Mouse (Mus musculus) stomach, postnatal 0 days (tissue): Measurements from ENCODE around the gene Fars2. TPM values are rescaled to one million over a fixed set of nuclear protein-coding genes. Genes with fewer than 3 reads are reported as not detected.

Experiments used
- ATAC-seq: fragments of 200-750 bp; cut with Nextera tagmentation; 2 replicates; pipeline ENCODE4 v1.8.0; 2017; ENCODE audit not compliant: low FRiP score, low TSS enrichment
- DNase-seq: peaks from one replicate; pipeline ENCODE4 v3.0.0-alpha.2; 2016; ENCODE audit warnings: low spot score
- H3K27ac ChIP-seq: fragments of 300-500 bp; sonication (generic); replicated peaks from 2 replicates; pipeline ENCODE4 v1.5.1; 2014; ENCODE audit warnings: mild to moderate bottlenecking, control low read depth
- H3K27me3 ChIP-seq: fragments of 300-500 bp; sonication (generic); 2 replicates; pipeline ENCODE4 v1.6.1; 2014; ENCODE audit warnings: low read length; ENCODE audit not compliant: control insufficient read depth, insufficient read depth
- H3K36me3 ChIP-seq: fragments of 300-500 bp; sonication (generic); 2 replicates; pipeline ENCODE4 v1.6.1; 2014; ENCODE audit warnings: low read length, mixed read lengths; ENCODE audit not compliant: control insufficient read depth, insufficient read depth
- H3K4me1 ChIP-seq: fragments of 300-500 bp; sonication (generic); replicated peaks from 2 replicates; pipeline ENCODE4 v1.6.1; 2014; ENCODE audit warnings: antibody characterized with exemption; ENCODE audit not compliant: control insufficient read depth, insufficient read depth
- H3K4me2 ChIP-seq: fragments of 300-500 bp; sonication (generic); replicated peaks from 2 replicates; pipeline ENCODE4 v1.6.1; 2014; ENCODE audit warnings: low read depth, mild to moderate bottlenecking, control low read depth, moderate library complexity
- H3K4me3 ChIP-seq: fragments of 300-500 bp; sonication (generic); 2 replicates; pipeline ENCODE4 v1.5.1; 2014; ENCODE audit warnings: low read depth, low read length, control low read depth
- H3K9ac ChIP-seq: fragments of 300-500 bp; sonication (generic); 2 replicates; pipeline ENCODE4 v1.6.1; 2014; ENCODE audit warnings: mild to moderate bottlenecking, low read length, control low read depth, mixed read lengths
- H3K9me3 ChIP-seq: fragments of 300-500 bp; sonication (generic); 2 replicates; pipeline ENCODE4 v1.6.1; 2016; ENCODE audit warnings: low read length; ENCODE audit not compliant: control insufficient read depth
- CTCF ChIP-seq: IDR thresholded peaks from 2 replicates; pipeline ENCODE4 v1.5.1; 2016; ENCODE audit warnings: antibody characterized with exemption, low read depth, mild to moderate bottlenecking, moderate library complexity
- EP300 ChIP-seq: optimal IDR thresholded peaks from 2 replicates; pipeline ENCODE3; 2016; ENCODE audit warnings: antibody characterized with exemption
- WGBS: fragments of 180-500 bp; shearing (Covaris S2); extraction: QIAGEN DNeasy Blood & Tissue Kit; methylation state at CpG from one replicate; pipeline ENCODE4 v1.1.7; 2014; 5-methylcytosine and 5-hydroxymethylcytosine counted together
- polyA plus RNA-seq: library from polyadenylated mRNA; unstranded; fragments of >200 nt; fragmentation: Nextera tagmentation; extraction: Ambion mirVana; gene quantifications from 2 replicates; pipeline ENCODE4 v1.2.1, GENCODE M21; 2015

Fars2 gene
- polyA plus RNA-seq, 1 experiment from 2014 or later: 31.7 TPM

DNA sequence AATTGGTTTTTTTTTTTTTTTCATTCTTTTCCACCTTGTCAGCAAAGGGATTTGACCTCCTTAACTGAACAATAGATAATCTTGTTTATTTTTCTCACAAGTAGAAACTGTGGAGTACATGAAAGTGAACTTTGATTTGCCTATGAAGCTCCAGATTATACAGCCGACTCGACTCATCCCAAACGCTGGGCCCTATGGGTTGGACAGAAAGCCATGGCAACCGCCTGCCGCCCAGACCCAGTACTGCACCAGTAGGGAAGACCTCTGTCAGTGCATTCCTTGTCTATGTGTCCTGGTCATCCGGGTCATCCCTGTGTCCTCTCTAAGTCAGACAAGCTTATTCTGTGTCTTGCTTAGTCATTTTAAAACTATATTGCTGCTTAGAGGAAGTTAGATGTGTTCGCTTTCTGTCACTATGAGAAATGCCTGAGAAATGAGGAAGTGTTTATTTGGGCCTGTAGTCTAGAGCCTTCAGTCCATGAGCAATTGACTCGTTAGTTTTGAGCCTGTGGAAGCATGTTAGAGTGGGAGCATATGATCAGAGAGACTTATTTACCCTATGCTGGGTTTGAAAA lies 416.8 kb downstream of the Fars2 start:
- no peak overlapping the region for H3K4me3 ChIP-seq
- H3K9ac ChIP-seq: no peak overlapping the region
- no peak for DNase-seq
- no peak overlapping the region for H3K27ac ChIP-seq
- H3K27me3 ChIP-seq: no peaks in the 10 kb centered on the region
- peak; percentile 31; the same call in 1 of the 2 replicates for ATAC-seq
- H3K4me1 ChIP-seq: no peaks in the 10 kb centered on the region
- H3K4me2 ChIP-seq: no peak overlapping the region
- no peaks in the 10 kb centered on the region for H3K36me3 ChIP-seq
- TF ChIP-seq EP300: no peak
- no peak for TF ChIP-seq CTCF
- H3K9me3 ChIP-seq: no peaks in the 10 kb centered on the region
- 62% methylated on average over 8 of the region's 8 CpGs for WGBS

DNA sequence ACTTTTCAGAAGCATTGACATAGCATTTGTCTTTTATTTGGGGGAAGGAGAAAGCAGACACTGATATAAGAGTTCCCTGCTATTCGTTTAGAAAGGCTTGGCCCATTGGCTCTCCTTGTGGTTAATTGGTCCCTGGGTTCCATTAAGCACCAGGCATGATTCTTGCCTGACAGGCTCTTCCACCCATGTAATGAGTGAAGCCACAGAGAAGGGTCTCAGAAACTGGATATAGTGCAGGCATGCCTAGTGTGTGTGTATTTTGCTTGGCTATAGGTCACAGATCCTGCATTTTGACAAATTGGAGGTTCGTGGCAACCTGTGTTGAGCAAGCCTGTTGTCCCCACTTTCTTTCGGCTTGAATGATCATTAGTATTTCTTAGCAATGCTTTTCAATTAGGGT lies 420.4 kb downstream of the Fars2 start:
- Histone ChIP-seq H3K9me3 (no peaks in the 10 kb centered on the region), H3K27ac (no peak overlapping the region), H3K27me3 (no peaks in the 10 kb centered on the region), H3K4me2 (no peak overlapping the region), H3K36me3 (no peaks in the 10 kb centered on the region), H3K4me3 (no peak overlapping the region), H3K9ac (no peak overlapping the region), H3K4me1 (no peaks in the 10 kb centered on the region)
- TF ChIP-seq EP300 (no peak), CTCF (no peak)
- ATAC-seq (no peak), DNase-seq (no peak)
- WGBS: 73% methylated on average over 3 of the region's 3 CpGs

DNA sequence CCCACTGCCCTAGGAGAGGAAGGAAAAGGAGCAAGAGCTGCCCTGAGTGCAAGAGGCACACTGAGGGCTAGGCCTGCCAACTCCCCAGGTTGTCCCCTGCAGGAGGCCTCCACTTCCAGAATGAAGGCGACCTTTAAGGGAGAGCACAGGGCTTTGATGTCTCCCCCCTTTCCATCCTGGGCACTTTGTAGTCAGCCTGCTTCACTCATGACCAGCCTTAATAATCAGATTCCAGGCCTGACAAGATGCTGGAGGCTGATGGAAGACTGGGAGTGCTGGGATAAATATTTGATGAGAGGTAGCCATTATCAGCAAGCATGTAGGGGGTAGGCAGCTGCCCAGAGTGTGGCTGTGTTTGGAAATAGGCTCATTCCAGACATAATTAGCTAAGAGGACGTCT lies 421.2 kb downstream of the Fars2 start:
- ATAC-seq (no peak), DNase-seq (no peak)
- WGBS: 75% methylated on average over 2 of the region's 2 CpGs
- no peak overlapping the region for H3K4me2 ChIP-seq
- H3K4me3 ChIP-seq: no peak overlapping the region
- no peak overlapping the region for H3K9ac ChIP-seq
- H3K27ac ChIP-seq: no peak overlapping the region
- TF ChIP-seq EP300: no peak
- TF ChIP-seq CTCF: no peak
- H3K36me3 ChIP-seq: no peaks in the 10 kb centered on the region
- no peaks in the 10 kb centered on the region for H3K27me3 ChIP-seq
- H3K9me3 ChIP-seq: no peaks in the 10 kb centered on the region
- H3K4me1 ChIP-seq: no peaks in the 10 kb centered on the region

DNA sequence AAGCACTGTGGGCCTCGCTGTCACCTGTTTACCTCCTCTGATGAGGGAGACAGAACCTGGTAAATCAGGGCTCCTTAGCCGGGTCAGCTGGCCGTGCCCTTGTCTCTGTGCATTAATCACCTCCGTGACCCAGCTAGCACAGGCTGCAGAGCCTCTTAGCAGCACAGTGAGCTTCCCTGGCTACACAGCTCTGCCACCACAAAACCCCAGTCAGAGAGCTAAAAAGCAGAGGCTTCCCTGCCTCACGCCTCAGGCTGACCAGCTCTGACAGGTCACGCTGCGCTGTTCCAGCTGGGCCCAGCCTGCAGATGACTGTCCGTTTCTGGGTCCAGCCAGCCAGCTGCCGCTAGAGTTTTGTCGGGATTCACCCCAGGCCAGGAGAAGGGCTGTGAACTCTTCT lies 423.0 kb downstream of the Fars2 start:
- Histone ChIP-seq H3K9me3 (no peaks in the 10 kb centered on the region), H3K4me2 (no peak overlapping the region), H3K4me3 (no peak overlapping the region), H3K36me3 (no peaks in the 10 kb centered on the region), H3K4me1 (no peaks in the 10 kb centered on the region), H3K27ac (no peak overlapping the region), H3K9ac (no peak overlapping the region), H3K27me3 (no peaks in the 10 kb centered on the region)
- no peak for TF ChIP-seq CTCF
- no peak for TF ChIP-seq EP300
- DNase-seq (no peak), ATAC-seq (no peak)
- WGBS: 59% methylated on average over 10 of the region's 10 CpGs

DNA sequence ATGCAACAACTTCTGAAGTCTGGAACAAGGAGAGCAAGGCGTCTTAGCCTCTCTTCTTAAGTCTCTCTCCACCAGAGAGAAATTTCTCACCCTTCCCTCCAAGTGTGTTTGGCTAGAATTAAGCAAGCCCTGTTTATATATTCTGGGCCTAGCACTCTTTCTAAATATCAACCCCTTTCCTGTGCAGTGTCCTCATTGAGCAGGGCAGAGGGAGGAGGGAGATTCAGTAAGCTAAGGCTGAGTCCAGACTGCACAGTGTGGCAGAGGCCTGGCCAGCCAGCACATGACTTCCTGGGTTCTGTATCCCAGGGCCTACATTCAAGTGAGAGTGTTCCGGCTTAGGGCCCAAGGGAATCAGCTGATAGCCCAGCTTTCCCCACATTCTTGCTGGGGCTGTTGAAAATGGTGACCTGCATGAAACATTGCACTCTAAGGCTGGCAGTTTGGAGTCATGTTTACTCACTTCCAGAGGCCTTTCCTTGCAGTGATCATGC lies 424.1 kb downstream of the Fars2 start:
- Histone ChIP-seq H3K4me2 (no peak overlapping the region), H3K4me3 (no peak overlapping the region), H3K27ac (no peak overlapping the region), H3K9ac (no peak overlapping the region), H3K36me3 (no peaks in the 10 kb centered on the region), H3K27me3 (no peaks in the 10 kb centered on the region), H3K9me3 (no peaks in the 10 kb centered on the region), H3K4me1 (no peaks in the 10 kb centered on the region)
- ATAC-seq (no peak), DNase-seq (no peak)
- 69% methylated on average over 2 of the region's 2 CpGs for WGBS
- TF ChIP-seq CTCF (no peak), EP300 (no peak)

DNA sequence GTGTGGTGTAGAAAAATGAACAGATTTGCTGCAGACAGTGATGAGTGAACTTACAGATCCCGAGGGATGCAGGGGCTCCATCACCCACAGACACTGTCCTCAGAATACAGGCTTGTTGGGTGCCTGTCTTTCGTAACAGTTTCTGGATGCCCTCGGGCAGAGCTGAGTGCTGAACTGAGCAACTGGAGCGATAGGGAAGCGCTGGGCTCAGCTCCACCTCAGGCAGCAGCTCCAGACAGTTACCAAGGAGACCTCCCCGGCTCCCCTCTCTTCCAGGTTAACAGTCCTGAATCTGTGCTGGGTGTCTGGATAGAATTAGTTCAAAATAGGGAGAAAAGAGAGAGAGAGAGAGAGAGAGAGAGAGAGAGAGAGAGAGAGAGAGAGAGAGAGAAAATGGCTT lies 433.5 kb downstream of the Fars2 start:
- H3K27me3 ChIP-seq: no peaks in the 10 kb centered on the region
- TF ChIP-seq CTCF (no peak), EP300 (no peak)
- WGBS: 49% methylated on average over 6 of the region's 6 CpGs
- no peaks in the 10 kb centered on the region for H3K9me3 ChIP-seq
- no peak overlapping the region for H3K9ac ChIP-seq
- H3K36me3 ChIP-seq: no peaks in the 10 kb centered on the region
- H3K4me2 ChIP-seq: no peak overlapping the region
- no peak for DNase-seq
- H3K4me3 ChIP-seq: no peak overlapping the region
- H3K27ac ChIP-seq: no peak overlapping the region
- no peaks in the 10 kb centered on the region for H3K4me1 ChIP-seq
- ATAC-seq: no peak
